Mouse (Mus musculus) CD4-positive, CD25-positive, alpha-beta regulatory T cell, adult 2 months (primary cell): ENCODE measurements at regions not wholly inside any gene's neighbourhood (a gene's known extent, or its start where the extent isn't known, plus 50 kb on each side); places are given as distances from the start of the nearest gene placed in this dataset.

Experiments used
- DNase-seq: peaks from one replicate; pipeline ENCODE4 v3.0.0-alpha.2; 2012; ENCODE audit warnings: low read depth, low spot score

- no peak for DNase-seq
Observed at GRCm38 (mm10) chr11:113178375-113178774, 396.4 kb downstream of the Sox9 start.

GRCm38 (mm10) chr11:113180008-113180407 is 398.0 kb downstream of the Sox9 start:
- no peak for DNase-seq

GRCm38 (mm10) chr11:113182083-113182861 is 400.2 kb downstream of the Sox9 start:
- DNase-seq: no peak

- no peak for DNase-seq
Observed at GRCm38 (mm10) chr11:113183556-113183955, 401.5 kb downstream of the Sox9 start.

GRCm38 (mm10) chr11:113184095-113184494 is 402.1 kb downstream of the Sox9 start:
- no peak for DNase-seq

- DNase-seq: peak; percentile 79
Observed at GRCm38 (mm10) chr11:113187407-113187806, 405.4 kb downstream of the Sox9 start.

- no peak for DNase-seq
Observed at GRCm38 (mm10) chr11:113188263-113188920, 406.4 kb downstream of the Sox9 start.

- DNase-seq: peak; percentile 54
Observed at GRCm38 (mm10) chr11:113190006-113190405, 408.0 kb downstream of the Sox9 start.

GRCm38 (mm10) chr11:113190520-113190919 is 408.5 kb downstream of the Sox9 start:
- peak; percentile 88 for DNase-seq

- peak; percentile 40 for DNase-seq
Observed at GRCm38 (mm10) chr11:113191006-113191405, 409.0 kb downstream of the Sox9 start.

GRCm38 (mm10) chr11:113192086-113192856 is 410.2 kb downstream of the Sox9 start:
- no peak for DNase-seq

- no peak for DNase-seq
Observed at GRCm38 (mm10) chr11:113194144-113194827, 412.3 kb downstream of the Sox9 start.
